Mouse (Mus musculus) megakaryocyte, embryonic 14.5 days (primary cell): ENCODE measurements around the gene Timp3. TPM values are rescaled to one million over a fixed set of nuclear protein-coding genes. Genes with fewer than 3 reads are reported as not detected.

Experiments used
- H3K27me3 ChIP-seq: replicated peaks from 2 replicates; pipeline ENCODE3; 2012; ENCODE audit warnings: inconsistent platforms
- H3K36me3 ChIP-seq: replicated peaks from 2 replicates; pipeline ENCODE3; 2012; ENCODE audit warnings: low read length, inconsistent platforms, mixed read lengths
- H3K4me1 ChIP-seq: 2 replicates; pipeline ENCODE4 v1.6.1; 2012; ENCODE audit warnings: inconsistent platforms
- H3K4me3 ChIP-seq: replicated peaks from 2 replicates; pipeline ENCODE3; 2012; ENCODE audit warnings: moderate library complexity, mild to moderate bottlenecking, inconsistent platforms
- H3K9me3 ChIP-seq: 2 replicates; pipeline ENCODE4 v1.6.1; 2012; ENCODE audit warnings: inconsistent platforms
- FLI1 ChIP-seq: IDR thresholded peaks from 2 replicates; pipeline ENCODE4 v1.6.1; 2012; ENCODE audit warnings: low read length, inconsistent platforms, mixed read lengths
- GATA1 ChIP-seq: IDR thresholded peaks from 3 replicates; pipeline ENCODE4 v1.6.1; 2012; ENCODE audit warnings: mixed read lengths, low read length, inconsistent platforms, borderline replicate concordance
- polyA plus RNA-seq: library from polyadenylated mRNA; stranded (reverse); fragments of >175 nt; gene quantifications from 2 replicates; pipeline ENCODE4 v1.2.3, GENCODE M21; 2012; ENCODE audit warnings: low replicate concordance; ENCODE audit not compliant: insufficient read depth

Timp3 gene
- polyA plus RNA-seq, 1 experiment, result 27.4 TPM

DNA sequence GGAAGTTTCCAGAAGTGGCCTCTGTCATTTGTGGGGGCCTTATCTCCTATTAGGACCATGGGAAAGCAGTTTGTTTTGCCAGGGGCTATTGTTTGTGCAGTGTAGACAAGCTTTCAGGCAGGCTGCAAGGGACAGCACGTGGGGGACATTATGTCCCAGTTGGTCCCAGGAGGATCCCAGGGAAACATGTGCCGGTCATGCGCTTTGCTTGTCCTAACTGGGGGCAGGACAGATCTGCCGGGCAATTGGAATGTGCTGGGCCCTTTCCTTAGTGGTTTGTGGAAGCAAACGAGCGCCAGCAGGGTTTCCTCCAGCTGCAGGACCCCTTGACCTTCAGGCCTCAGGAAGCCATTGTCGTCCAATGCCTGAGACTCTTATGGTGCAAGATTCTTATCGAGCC, 41.4 kb downstream of the Timp3 start:
- Histone ChIP-seq H3K36me3 (peaks cover 87% of the 10 kb centered on the region), H3K27me3 (no peaks in the 10 kb centered on the region), H3K4me1 (peaks cover 3% of the 10 kb centered on the region; the same call in 1 of the 2 replicates), H3K4me3 (no peak overlapping the region), H3K9me3 (no peaks in the 10 kb centered on the region)
- TF ChIP-seq GATA1 (no peak), FLI1 (no peak)

DNA sequence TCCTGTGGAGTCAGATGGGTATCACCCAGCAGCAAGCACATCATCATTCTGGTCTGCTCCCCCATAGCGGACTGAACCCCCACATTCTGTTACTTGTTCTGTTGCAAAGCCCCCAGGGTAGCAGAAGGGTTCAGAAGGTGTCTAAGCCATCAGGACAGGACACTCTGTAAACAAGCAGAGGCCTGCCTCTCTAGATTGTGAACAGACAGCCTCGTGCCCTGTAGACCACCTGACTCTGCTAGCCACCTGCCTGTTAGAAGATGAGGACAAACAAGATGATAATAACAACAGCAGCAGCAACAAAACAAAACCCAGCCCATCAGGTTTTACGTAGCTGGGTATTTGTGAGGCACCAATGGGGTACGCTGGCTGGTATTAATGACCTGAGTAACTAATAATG, 42.0 kb downstream of the Timp3 start:
- H3K9me3 ChIP-seq, result no peaks in the 10 kb centered on the region
- no peaks in the 10 kb centered on the region for H3K27me3 ChIP-seq
- TF ChIP-seq FLI1 (no peak), GATA1 (no peak)
- no peak overlapping the region for H3K4me3 ChIP-seq
- H3K4me1 ChIP-seq, result peaks cover 3% of the 10 kb centered on the region; the same call in 1 of the 2 replicates
- H3K36me3 ChIP-seq, result peaks cover 89% of the 10 kb centered on the region

DNA sequence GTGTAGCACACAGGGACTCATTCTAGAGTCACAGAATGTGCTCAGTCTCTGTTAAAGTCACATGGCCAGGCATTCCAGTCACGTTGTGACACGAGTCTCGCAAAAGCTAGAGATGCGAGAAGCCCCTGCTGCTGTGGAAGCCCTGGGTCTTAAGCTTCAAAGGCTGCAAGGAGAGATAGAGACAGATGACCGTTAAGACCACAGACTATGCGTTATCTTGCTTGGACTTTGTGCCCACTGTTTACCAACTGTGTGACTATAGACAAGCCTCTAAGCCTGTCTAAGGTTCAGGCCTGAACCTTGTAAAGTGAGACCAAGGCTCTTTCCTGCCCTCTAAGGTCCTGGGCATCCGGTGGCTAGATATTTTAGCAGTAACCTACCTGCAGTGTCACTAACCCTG, 42.5 kb downstream of the Timp3 start:
- Histone ChIP-seq H3K27me3 (no peaks in the 10 kb centered on the region), H3K4me1 (peaks cover 3% of the 10 kb centered on the region; the same call in 1 of the 2 replicates), H3K9me3 (no peaks in the 10 kb centered on the region), H3K4me3 (no peak overlapping the region), H3K36me3 (peaks cover 93% of the 10 kb centered on the region)
- TF ChIP-seq GATA1 (no peak), FLI1 (no peak)

DNA sequence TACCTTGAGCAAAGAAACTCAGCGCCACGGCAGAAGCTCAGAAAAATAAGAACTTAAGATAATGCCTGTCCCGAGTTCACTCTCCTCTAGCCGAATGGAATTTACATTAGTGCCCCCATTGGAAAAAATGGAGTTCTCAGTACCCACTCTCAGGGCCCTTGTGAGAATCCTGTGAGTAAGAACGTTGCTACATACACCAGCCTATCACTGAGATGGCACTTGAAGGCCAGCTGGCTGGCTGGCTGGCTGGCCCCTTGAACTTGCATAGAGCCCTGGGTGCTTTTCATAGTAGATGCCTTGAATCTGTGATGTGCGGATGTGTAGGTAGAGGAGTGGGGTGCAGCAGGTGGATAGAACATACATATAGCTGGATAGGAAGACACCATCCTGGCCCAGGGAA, 43.2 kb downstream of the Timp3 start:
- Histone ChIP-seq H3K27me3 (no peaks in the 10 kb centered on the region), H3K36me3 (peaks cover 89% of the 10 kb centered on the region), H3K9me3 (no peaks in the 10 kb centered on the region), H3K4me1 (peaks cover 3% of the 10 kb centered on the region; the same call in 1 of the 2 replicates), H3K4me3 (no peak overlapping the region)
- TF ChIP-seq FLI1 (no peak), GATA1 (no peak)

DNA sequence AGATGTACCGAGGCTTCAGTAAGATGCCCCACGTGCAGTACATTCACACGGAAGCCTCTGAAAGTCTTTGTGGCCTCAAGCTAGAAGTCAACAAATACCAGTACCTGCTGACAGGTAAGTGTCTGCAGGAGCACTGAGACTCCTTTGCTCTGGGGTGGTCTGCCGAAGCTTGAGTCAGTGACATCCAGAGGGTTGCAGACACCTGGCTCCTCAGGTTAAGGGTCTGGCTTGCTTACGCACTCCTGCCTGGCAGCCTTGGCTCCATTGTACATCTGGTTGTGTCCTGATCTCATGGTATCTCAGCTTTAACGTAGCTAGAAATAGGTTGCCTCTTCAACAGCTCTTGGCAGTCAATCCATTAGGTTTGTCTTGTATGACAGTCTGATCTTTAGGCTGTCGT, 43.8 kb downstream of the Timp3 start:
- no peaks in the 10 kb centered on the region for H3K27me3 ChIP-seq
- H3K36me3 ChIP-seq, result peaks cover 86% of the 10 kb centered on the region
- H3K4me3 ChIP-seq, result no peak overlapping the region
- H3K9me3 ChIP-seq, result no peaks in the 10 kb centered on the region
- no peak for TF ChIP-seq FLI1
- TF ChIP-seq GATA1, result no peak
- peaks cover 3% of the 10 kb centered on the region; the same call in 1 of the 2 replicates for H3K4me1 ChIP-seq

DNA sequence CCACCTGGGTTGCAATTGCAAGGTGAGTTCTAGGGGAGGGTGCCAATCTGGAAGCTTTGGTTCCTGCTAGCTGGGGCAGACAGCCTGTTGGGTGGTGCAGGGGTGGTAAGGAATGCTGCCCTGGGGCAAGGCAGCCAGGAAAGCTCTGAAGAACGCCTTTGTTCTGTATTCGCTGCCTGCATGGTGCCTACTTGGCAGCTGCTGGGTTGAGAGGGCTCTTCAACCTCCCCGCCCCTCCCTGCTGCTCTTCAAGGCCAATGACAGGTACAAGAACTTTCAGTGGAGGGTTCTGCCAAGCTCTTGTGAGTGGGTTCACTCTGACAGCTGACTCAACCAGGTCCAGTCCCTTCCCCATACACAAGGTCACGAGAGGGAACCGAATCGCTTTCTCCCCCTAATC, 44.5 kb downstream of the Timp3 start:
- no peak overlapping the region for H3K4me3 ChIP-seq
- no peak for TF ChIP-seq FLI1
- TF ChIP-seq GATA1, result no peak
- H3K9me3 ChIP-seq, result no peaks in the 10 kb centered on the region
- H3K27me3 ChIP-seq, result no peaks in the 10 kb centered on the region
- peaks cover 3% of the 10 kb centered on the region; the same call in 1 of the 2 replicates for H3K4me1 ChIP-seq
- peaks cover 79% of the 10 kb centered on the region for H3K36me3 ChIP-seq

DNA sequence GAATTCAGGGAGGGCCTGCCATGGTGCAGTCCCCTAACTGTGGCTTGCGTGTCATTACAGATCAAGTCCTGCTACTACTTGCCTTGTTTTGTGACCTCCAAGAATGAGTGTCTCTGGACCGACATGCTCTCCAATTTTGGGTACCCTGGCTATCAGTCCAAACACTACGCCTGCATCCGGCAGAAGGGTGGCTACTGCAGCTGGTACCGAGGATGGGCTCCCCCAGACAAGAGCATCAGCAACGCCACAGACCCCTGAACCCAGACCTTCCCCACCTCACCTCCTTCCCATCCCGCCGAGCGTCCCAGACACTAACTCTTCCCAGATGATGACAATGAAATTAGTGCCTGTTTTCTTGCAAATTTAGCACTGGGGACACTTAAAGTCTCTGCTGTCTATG, 45.5 kb downstream of the Timp3 start:
- Histone ChIP-seq H3K4me3 (no peak overlapping the region), H3K27me3 (no peaks in the 10 kb centered on the region), H3K9me3 (no peaks in the 10 kb centered on the region), H3K36me3 (peaks cover 69% of the 10 kb centered on the region), H3K4me1 (peaks cover 6% of the 10 kb centered on the region)
- TF ChIP-seq FLI1, result no peak
- TF ChIP-seq GATA1, result no peak

DNA sequence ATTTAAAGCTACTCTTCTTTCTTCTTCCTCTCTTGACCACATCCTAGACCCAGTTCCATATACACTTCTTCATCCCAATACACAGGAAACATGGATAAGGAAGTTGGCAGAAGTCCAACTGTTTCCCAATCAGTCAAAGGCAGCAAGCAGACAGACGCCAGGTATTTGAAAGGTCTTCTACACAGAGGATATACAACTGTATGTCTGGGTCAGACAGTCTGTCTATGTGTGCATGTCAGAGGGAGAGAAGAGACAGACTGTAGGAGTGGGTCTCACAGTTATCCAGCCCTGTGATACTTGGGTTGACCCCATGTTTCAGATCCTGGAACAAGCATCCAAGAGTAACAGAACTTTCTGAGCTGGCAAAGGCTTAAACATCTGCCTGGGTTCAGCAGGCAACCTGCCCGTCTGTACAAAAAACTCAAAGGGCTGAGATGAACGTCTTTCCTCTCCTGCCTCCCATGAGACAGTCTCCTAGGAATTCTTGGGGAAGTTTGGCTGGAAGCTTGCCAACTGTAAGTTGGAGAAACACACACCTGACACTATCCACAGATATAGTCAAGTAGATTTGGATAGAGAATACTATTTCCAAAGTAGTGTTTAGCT, 46.2 kb downstream of the Timp3 start:
- TF ChIP-seq GATA1, result no peak
- TF ChIP-seq FLI1, result no peak
- Histone ChIP-seq H3K36me3 (peaks cover 65% of the 10 kb centered on the region), H3K27me3 (no peaks in the 10 kb centered on the region), H3K4me3 (no peak overlapping the region), H3K9me3 (no peaks in the 10 kb centered on the region), H3K4me1 (peaks cover 13% of the 10 kb centered on the region)

DNA sequence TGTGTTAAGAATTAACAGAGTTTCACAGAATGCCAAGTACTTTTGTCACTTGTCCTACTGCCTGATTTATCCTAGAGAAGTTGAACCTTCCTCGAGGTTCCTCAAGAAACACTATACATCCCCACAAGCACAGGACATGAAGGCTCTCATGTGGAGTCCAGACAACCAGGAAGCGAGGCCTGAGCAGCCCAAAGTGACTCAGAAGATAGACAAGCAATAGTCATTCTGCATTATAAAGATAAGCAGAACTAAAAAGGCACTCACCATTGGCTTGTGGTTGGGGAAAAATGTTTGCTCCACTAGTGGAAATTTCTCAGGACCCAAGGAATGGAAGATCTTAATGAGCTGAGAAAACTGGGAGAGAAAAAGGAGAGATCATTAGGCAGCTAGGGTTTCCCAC, 51.1 kb downstream of the Timp3 start:
- TF ChIP-seq FLI1, result no peak
- TF ChIP-seq GATA1, result no peak
- Histone ChIP-seq H3K27me3 (no peaks in the 10 kb centered on the region), H3K9me3 (no peaks in the 10 kb centered on the region), H3K4me1 (peaks cover 33% of the 10 kb centered on the region), H3K36me3 (peaks cover 18% of the 10 kb centered on the region), H3K4me3 (no peak overlapping the region)

DNA sequence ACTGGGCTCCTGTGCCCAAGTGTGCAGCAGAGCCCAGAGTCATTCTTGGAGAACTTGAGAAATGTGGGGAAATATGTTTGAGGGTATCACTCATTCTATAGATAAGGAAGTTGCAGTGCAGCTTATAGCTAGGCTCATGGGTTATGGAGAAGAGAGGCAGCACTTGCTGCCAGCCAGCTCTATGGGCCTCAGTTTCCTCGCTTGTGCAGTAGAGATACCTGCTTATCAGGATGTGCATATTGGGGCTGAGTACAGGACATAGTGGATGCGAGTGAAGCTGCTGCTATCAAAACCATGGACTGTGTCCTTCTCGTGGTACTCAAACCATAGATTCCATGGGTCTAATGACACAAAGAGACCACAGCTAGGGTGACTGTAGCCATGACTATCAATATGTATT, 52.3 kb downstream of the Timp3 start:
- TF ChIP-seq FLI1 (no peak), GATA1 (no peak)
- Histone ChIP-seq H3K36me3 (peaks cover 8% of the 10 kb centered on the region), H3K27me3 (no peaks in the 10 kb centered on the region), H3K9me3 (no peaks in the 10 kb centered on the region), H3K4me3 (no peak overlapping the region), H3K4me1 (peaks cover 36% of the 10 kb centered on the region)
